Mouse (Mus musculus): ENCODE results near the gene 6030452D12Rik. TPM values are rescaled to one million over a fixed set of nuclear protein-coding genes. Genes with fewer than 3 reads are reported as not detected.

The 6030452D12Rik gene
- not detected for total RNA-seq (2021)

DNA sequence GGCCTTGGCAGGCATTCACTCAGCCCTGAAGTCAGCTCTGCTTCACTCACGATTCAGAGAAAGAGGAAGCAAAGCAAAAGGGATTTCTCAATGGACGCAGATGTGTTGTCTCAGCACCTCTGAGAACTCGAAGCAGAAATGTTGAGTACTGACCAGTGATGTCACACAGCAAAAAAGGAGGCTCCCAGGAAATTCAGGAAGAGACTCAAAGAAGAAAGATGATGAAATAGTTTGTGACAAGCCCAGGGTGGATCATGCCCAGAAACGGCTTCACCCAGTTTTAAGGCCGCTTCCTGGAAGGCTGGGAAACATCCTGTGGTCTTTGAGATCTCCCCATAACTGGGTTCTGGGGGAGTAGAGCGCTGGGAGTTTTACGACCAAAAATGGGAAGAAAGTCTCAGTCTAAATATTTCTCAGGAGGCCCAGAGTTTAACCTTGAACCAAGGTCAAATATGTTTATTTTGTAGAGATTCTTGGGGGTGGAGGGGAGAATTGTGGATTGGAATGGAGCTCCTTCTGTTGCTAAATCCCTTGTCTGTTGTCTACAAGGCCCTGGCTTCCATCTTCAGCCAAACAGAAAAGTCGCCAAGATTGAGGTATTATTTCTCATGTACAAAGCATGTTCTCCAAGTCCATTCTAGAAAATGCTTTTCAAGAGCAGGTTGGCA lies at the start of gene 6030452D12Rik:
Gene 6030452D12Rik, plus strand, starts transcription at position 505 of the 668 bp plus-strand sequence.
- intact Hi-C loops (cut with DNase I) = no loop called here
- no peak for DNase-seq (ENCODE audit: low spot score)

- intact Hi-C loops (cut with DNase I) = no loop called here
- no peak for DNase-seq (ENCODE audit: low spot score)
Measured at GRCm38 (mm10) chr8:106451301-106452085, 48.8 kb upstream of the 6030452D12Rik start.

DNA sequence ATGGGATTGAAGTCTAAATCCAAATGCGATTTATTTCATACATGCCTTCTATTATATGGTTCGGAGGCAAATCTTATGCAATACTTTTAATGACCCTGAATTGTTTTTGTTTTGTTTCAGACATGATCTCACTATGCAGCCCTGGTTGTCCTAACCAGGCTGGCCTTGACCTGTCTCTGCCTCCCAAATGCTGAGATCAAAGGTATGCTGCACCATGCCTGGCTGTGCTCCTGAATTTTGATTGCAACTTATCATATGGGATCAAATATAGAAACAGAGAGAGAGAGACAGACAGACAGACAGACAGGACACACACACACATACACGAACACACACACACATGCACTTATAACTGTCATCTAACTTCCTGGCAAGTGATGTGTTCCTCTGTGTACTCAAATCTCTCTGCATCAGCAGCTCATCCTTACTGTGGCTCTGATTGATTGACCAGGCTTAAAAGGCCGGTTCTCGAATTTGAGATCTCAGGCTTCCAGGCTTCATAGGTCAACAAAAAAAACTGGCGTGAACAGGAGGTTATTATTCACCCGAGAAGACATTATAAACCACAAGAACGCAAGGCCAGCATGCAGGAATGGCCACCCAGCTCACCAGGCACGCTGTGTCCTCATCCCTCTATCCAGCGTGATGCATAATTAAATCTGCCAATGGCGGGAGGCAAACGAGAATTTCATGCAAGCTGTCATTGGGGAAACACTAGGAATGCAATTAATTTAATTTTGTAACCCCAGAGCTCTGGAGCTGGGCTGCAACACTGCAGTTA lies 47.4 kb upstream of the 6030452D12Rik start:
- intact Hi-C loops (cut with DNase I) = no loop called here
- no peak for DNase-seq (ENCODE audit: low spot score)

DNA sequence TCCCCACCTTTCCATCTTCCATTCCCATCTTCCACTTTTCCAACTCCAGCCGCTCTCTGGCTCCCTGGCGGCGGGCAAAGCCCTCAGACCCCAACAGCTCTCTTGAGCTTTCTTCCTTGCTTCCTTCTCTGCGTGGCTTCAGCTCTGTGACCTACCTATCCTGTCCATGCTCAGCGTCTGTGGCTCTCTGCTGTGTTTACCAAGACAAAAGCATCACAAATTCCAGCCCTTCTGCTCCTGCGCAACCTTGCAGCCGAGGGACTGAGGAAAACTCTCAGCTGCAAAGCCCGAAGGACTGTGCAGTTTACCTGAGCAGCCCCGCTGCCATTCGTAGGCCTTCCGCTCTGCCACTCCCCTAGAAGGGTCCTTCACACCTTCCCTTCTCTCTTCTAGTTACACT lies 46.3 kb upstream of the 6030452D12Rik start:
- intact Hi-C loops (cut with DNase I) = no loop called here
- DNase-seq (ENCODE audit: low spot score) = no peak

GRCm38 (mm10) chr8:106462131-106462530 lies 38.2 kb upstream of the 6030452D12Rik start:
- no peak for DNase-seq (ENCODE audit: low spot score)
- intact Hi-C loops (cut with DNase I) = no loop called here

GRCm38 (mm10) chr8:106463795-106464194 lies 36.5 kb upstream of the 6030452D12Rik start:
- DNase-seq (ENCODE audit: low spot score) = no peak
- intact Hi-C loops (cut with DNase I) = no loop called here

DNA sequence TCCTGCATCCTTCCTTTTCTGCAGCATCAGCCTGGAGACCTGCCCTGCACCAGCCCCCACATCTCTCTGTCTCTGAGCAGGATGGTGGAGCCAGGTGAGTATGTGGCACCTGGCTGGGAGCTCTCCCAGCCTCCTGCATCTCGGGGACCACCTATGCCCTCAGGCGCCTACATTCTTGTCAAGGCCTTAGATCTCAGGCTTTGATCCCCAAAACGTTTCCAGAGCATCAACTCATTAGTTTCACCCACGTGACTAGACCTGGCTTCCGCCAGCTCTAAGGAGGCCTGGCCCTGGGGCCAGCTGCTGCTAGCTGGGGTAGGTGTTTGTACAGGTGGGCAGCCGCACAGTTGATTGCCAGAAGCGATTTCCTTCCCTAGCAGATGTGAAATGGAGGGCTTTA lies 30.8 kb upstream of the 6030452D12Rik start:
- no peak for DNase-seq (ENCODE audit: low spot score)
- intact Hi-C loops (cut with DNase I) = no loop called here

DNA sequence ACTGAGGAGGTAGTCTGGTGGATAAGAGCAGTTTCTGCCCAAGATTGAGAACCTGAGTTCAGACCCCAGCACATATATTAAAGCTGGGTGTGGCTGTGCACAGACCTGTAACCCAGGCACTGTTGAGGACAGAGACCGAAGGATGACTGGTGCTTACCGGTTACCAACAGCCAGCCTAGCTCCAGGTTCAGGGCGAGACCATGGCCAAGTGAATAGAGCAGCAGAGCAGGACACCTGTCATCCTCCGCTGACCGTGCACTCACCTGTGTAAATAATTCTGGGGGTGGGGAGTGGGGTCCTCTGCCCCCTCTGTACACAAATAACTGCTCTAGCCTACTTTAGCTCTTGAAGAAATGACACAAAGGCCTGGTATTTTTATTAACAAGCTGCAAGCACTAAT lies 26.3 kb upstream of the 6030452D12Rik start:
- DNase-seq (ENCODE audit: low spot score) = no peak
- intact Hi-C loops (cut with DNase I) = no loop called here

- no peak for DNase-seq (ENCODE audit: low spot score)
- intact Hi-C loops (cut with DNase I) = no loop called here
Measured at GRCm38 (mm10) chr8:106504241-106504640, 3.9 kb downstream of the 6030452D12Rik start.

DNA sequence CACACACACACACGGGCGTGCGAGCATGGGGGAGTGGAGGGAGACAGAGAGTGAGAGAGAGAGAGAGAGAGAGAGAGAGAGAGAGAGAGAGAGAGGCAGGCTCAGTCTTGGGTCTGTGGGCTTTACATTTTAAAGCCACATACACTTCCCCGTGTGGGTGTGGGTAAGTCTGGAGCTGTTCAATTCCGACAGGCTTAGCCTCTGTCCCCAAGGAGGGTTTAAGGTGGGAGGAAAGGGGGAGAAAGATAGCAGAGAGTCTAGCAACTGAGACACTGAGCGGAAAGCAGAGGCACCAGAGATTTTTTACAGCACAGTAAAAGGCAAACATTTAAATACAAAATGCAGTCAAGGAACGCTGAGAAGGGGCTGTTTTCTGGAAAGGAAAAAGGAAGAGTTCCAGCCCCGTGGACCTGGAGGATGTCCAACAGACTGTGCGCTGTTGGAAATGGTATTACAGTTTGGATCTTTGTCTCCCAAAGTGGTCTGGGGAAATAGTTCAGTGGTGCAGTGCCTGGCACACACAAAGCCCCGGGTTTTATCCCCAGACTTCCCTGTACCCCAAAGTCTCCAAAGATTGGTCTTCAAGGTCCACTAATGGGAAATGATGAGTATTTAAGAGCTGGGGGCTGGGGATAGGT lies 5.1 kb downstream of the 6030452D12Rik start:
- DNase-seq (ENCODE audit: low spot score) = no peak
- intact Hi-C loops (cut with DNase I) = no loop called here

- intact Hi-C loops (cut with DNase I) = no loop called here
- no peak for DNase-seq (ENCODE audit: low spot score)
Measured at GRCm38 (mm10) chr8:106506106-106506505, 5.8 kb downstream of the 6030452D12Rik start.

DNA sequence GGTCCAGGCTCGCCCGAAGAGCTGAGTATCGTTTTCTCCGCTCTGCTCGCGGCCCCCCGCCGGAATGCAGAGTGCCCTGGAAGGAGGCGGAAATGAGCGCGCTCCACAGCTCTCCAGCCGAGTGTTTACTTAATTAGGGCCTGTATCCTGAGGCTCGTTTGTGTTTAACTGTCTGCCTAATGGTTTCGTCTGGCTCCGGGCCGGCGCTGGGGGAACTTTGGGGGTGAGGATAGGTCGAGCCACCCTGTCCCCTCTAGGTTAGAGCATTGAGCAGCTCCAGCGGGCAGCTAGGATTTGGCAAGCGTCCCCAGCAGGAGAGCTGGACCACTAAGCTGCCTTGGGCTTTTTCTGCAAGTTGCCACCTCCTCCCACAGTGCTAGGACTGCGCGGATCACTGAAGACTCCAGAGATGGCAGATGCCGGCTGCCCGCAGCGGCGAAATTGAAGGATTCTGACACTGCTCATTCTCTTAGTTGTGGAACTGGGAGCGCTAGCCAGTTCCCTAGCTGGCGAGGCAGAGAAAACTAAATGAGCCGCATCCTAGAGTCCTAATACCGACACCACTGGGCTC lies 7.5 kb downstream of the 6030452D12Rik start:
- no peak for DNase-seq (ENCODE audit: low spot score)

GRCm38 (mm10) chr8:106508456-106508855 lies 8.1 kb downstream of the 6030452D12Rik start:
- no peak for DNase-seq (ENCODE audit: low spot score)

More for the DNA sequence above, 7.5 kb downstream of the 6030452D12Rik start:
- intact Hi-C loops (cut with DNase I) = no loop called here

DNA sequence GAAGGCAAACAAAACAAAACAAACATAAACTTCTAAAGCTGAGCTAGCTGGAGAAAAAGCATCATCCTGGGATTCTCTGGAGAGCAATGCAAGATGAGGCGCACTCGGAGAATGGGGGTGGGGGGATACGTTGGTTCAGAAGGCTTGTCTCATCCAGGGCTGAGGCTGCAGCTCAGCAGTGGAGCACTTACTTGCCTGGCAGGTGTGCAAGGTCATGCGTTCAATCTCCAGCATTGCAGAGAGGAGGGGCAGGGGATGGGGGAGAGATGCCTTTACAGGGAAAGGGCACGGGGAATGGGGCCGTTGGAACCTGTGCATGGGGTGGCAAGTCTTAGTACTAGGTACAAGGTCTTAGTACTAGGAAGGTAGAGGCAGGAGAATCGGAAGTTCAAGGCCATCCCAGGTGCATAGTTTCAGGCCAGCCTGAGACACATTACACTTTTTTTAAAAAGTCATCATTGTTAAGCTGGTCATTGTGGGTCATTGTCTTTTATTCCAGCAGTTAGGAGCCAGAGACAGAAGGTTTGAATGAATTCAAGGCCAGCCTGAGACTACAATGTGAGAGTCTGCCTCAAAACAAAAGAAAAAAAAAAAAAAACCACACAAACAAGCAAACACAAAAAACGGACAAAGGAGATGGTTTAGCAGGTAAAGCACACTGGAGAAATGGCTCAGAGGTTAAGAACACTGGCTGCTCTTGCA lies 8.9 kb downstream of the 6030452D12Rik start:
- no peak for DNase-seq (ENCODE audit: low spot score)
- intact Hi-C loops (cut with DNase I) = no loop called here

More at GRCm38 (mm10) chr8:106508456-106508855, 8.1 kb downstream of the 6030452D12Rik start:
- intact Hi-C loops (cut with DNase I) = no loop called here

- DNase-seq (ENCODE audit: low spot score) = no peak
Measured at GRCm38 (mm10) chr8:106510365-106510975, 10.1 kb downstream of the 6030452D12Rik start, which contains the start of gene Cdh3. Cdh3 (plus strand) TSS chr8:106510891.

GRCm38 (mm10) chr8:106511065-106511501 lies 10.8 kb downstream of the 6030452D12Rik start:
- no peak for DNase-seq (ENCODE audit: low spot score)
- intact Hi-C loops (cut with DNase I) = no loop called here

More at GRCm38 (mm10) chr8:106510365-106510975, 10.1 kb downstream of the 6030452D12Rik start, which contains the start of gene Cdh3:
- intact Hi-C loops (cut with DNase I) = no loop called here

GRCm38 (mm10) chr8:106511531-106512041 lies 11.3 kb downstream of the 6030452D12Rik start:
- DNase-seq (ENCODE audit: low spot score) = no peak
- intact Hi-C loops (cut with DNase I) = no loop called here

- intact Hi-C loops (cut with DNase I) = no loop called here
- DNase-seq (ENCODE audit: low spot score) = no peak
Measured at GRCm38 (mm10) chr8:106512475-106513150, 12.3 kb downstream of the 6030452D12Rik start.

Measured in heart, postnatal 25 days (tissue).